Mouse (Mus musculus): ENCODE measurements around the gene Dact2.

Dact2 gene

DNA sequence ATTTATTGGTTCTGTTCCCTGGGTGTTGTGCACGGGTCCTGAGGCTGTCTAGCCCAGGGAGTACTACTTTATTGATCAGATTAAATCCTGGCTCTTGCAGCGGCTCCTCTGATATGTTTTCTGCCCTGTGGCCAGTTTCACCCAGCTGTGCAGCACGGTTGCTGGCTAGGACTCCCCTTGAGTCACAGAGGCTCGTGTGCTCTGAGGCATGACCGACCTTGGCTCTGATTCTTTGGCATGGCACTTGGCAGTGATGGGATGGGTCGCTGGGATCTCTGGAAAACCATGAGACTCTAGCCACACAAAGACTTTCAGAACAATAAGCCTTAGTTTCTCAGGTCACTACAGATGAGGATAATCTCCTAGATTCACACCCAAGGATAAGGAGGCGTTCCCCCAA, 8.7 kb upstream of the Dact2 start:
- DNase-seq (ENCODE audit: low read depth, low spot score), result no peak

DNA sequence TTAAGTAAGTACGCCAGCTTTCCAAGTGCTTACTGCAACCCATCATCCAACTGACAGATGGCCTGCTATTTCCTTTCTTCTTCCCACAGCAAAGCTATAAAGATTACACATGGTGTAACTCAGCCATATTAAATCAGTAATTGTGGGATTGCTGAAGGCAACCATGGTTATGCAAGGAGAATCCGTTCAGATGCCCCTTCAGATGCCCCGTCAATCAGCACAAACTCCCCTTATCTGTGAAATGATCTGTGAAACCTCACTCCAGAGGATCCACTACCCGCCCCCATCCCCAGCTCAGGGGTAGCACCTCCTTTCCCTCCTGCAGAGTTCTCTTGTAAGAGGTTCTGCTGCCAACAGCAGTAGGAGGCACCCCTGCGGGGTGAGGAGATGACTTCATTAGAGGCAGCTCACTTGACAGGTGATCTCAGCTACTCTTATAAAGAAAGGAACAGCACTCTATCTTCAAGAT, 3.0 kb upstream of the Dact2 start:
- no peak for DNase-seq (ENCODE audit: low read depth, low spot score)

DNA sequence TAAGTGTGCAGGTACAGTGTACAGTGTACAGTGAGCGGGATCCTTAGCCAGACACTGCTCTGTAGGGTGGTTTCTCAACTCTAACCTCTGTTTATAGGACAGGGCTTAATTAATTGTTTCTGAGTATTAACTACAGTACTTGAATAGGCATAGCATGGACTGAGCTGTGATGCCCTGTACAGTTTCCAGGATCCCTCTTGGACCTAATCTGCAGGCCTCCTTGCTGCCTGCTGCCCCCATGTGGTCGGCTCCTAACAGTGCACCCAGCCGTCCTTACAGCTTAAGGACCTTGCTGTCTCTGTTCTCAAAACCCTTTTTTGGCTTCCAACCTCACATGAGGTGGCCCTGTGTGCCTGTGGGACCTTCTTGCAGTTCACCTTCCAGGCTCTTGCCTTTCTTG, 2.0 kb upstream of the Dact2 start:
- peak; percentile 49 for DNase-seq (ENCODE audit: low read depth, low spot score)

DNA sequence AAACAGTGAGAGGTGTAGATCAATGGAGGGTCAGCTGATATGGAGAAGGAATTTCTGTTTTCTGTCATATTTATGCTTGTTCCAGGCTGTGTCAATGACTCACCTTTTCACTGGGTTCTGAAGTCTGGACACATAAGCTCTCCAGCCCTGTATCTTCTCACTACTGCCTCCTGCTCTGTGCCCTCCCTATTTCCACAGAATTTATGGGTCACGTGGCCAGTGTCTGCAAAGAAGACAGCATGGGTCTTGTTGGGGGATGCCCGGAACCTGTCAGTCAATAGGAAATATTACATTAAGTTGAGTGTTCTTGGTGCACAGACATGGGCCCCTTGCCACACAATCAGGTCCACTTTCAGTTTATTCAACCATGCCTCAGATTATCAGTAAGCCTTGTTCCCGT, 1.1 kb upstream of the Dact2 start:
- no peak for DNase-seq (ENCODE audit: low read depth, low spot score)

DNA sequence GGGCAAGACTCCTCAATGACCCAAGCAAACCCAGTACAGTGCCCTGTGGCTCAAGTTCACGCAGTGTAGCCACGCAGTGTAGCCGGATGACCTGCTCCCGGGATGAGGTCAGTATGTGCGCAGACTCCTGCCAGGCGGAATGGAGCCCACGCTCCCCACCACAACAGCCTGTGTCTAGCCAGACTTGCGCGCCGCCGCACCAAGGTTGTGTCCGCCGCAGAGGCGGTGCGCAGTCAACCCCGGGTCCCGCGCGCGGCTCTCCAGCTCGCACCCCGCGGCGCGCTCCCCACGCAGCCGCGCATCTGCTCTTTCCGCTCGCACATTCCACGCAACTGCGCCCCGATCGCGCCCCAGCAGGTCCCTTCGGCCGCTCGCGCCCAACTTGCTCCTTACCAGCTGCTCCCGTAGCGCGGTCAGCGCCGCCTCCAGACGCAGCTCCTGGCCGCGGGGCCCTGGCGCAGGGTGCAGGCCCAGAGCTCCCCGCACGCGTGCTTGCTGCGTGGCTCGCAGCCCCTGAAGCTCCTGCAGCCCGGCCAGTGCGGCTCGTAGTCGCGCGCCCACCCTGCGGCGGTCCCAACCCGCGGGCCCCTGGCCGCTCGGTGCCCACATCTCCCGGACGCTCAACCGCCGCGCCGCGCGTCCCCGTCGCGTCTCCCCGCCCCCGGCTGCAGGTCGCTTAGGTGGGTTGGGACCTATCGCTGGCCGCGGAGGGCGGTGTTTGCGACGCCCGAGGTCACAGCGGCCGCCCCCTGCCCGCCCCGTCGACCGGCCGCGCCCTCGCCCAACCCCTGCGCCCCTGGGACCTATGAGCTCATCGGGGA, 773 bp downstream of the Dact2 start:
- peak; percentile 42 for DNase-seq (ENCODE audit: low read depth, low spot score)

DNA sequence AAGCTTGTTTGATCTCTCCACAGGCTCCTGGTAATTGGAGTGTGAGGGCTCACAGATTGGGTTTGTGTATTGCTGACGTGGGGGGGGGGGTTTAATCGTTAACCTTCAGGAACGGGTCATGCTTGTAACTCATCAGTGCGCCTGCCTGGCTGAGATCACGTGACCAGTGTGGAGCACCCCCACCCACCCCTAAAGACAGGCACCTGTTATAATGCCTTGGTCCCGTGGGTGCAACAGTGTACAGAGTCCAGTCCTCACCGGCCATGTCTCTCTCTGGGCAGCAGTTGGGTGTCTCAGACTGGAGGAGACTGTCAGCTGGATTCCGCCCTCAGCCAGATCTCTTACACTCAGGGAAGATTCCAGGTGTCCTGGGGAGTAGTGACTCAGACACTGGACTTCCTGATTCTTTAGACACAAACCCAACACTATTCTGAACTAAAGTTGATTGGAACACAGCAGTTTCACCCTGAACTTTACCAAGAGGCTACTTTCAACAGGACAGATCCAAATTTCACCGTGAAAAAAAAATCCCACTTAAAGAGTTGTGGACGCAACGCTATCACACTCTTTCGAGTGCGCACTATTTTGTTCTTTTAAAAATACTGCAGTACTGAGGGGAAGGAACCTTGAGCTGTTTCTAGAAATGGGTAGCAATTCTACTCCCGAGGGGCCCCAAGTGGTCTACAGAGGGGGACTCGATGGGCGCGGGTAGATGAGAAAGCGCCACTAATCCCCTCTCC, 1.6 kb downstream of the Dact2 start:
- DNase-seq (ENCODE audit: low read depth, low spot score), result no peak

DNA sequence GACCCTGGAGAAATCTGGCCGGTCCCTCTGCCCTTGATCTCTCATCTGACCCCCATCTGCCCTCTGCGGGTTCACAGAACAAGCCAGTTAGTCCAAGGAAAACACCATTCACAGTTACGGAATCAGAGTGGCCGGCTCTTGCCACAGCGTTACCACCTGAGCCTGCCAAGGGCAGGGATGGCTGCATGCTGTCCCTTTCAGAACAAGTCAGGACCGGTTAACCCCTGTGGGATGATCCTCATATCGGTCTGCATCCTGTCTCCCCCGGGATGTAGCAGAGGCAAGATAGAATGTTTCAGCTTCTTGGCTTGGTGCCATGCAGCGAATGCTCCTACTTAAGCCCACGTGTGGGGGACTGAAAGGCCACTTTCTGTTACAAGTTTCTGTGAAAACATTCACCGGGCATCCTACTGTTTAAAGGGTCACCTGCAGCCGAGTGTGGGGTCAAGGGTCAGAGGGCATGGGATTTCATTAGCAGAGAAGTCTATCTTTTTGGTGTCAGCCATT, 2.8 kb downstream of the Dact2 start:
- DNase-seq (ENCODE audit: low read depth, low spot score), result no peak

DNA sequence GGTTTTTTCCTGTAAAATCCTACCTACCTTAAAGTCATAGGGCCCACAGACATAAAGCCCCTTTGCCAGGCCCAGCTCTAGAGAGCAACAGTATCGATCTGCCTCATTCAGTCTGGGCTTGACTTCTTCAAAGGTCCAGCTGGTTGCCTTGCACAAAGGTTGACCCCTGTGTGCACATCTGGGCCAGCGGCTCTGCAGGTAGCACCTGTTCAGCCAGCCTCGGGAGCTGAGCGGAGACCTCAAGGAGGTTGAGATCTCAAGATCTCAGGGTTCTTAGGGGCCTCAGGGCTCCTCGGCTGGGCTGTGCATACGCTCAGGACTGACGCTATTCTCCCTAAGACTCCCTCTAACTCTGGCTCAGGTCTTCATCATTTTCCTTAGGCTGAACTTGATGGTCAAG, 3.9 kb downstream of the Dact2 start:
- no peak for DNase-seq (ENCODE audit: low read depth, low spot score)

DNA sequence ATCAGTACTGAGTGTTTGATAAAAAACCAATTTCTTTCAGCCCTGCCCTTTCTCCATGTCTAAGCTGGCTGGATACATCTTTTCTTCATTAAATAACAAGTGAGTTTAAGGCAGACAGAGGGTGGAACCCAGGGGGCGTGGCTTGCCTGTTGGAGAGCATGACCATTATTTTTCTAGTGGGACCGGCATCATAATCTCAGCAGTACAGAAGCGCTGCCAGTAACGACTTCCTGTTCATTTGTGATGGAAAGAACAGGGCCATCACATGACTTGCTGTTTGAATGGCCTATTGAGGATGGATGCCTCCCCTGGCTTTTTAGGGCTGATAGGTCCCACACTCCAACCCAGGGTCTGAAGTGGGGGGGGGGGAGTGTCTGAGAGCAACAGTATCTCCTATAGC, 4.5 kb downstream of the Dact2 start:
- no peak for DNase-seq (ENCODE audit: low read depth, low spot score)

DNA sequence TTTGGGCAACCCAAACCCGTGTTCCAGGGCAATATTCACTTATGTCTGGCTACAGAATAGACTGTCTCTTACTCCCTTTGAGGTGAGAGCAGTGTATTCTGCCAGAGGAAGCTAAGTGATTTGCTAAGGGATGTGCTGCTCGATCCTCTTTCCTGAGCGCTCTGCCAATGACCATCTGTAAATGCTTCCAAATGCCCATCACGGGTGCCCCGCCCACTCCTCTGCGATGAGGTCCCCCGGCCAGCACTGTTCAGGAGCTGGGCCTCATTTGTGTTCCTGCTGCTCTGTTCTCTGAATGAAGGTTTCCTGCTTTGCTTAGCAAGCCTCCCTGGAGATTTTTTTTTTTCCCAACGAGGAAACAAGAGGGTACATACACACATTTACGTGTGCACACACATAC, 11.2 kb downstream of the Dact2 start:
- DNase-seq (ENCODE audit: low read depth, low spot score), result no peak

DNA sequence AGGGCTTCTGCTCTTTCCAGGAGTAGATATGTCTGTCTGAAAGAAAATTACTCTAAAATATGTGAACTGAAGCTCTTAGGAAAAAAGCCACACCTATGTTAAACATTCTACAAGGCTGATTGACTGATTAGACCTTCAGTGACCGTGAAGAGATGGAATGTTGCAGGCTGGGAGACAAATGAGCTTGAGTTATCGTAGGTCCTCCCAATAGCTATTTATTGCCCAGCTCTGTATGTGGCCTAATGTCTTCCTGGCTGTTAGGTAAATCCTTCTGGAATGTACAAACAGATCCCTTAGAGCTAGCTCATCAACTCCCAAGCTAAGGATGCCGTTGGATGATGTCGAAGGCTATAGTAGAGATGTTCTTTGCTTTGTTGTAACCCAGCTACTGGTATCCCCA, 11.7 kb downstream of the Dact2 start:
- DNase-seq (ENCODE audit: low read depth, low spot score), result no peak

DNA sequence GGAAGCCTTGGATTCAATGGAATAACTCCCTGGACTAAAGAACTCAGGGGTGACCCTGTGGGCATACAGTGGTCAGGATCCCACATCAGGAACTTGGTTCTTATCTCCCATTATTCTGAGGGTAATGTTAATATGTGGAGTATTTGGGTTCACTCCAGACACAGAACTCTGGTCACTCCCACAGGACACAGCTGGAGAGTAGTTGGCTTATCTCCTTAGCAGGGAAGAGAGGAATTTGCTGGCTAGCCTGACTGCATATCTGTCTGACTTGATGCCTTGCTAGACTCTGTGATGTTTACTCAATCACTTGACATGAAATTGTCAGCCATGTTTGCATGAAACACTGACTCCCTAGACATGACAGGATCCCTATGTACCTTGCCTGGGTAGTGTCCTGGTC, 15.6 kb downstream of the Dact2 start:
- no peak for DNase-seq (ENCODE audit: low read depth, low spot score)

DNA sequence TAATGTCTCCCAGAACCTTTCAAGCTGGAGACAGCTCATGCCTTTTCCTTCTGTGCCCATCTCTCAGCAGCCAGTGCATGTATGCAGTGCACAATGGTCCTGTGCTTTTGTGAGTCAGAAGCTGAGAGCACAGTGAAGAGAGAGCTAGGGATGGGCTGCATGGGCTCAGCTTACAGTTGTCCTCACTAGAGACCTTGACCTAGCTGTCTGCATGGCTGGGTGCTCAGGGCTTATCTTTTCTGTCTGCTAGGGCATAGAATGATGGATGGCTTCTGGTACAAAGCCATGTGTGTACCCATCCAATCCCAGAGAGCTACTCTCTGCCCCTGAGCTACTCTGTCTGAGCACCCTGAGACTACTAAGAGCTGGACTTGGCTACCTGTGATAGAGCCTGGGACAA, 17.0 kb downstream of the Dact2 start:
- DNase-seq (ENCODE audit: low read depth, low spot score), result no peak

DNA sequence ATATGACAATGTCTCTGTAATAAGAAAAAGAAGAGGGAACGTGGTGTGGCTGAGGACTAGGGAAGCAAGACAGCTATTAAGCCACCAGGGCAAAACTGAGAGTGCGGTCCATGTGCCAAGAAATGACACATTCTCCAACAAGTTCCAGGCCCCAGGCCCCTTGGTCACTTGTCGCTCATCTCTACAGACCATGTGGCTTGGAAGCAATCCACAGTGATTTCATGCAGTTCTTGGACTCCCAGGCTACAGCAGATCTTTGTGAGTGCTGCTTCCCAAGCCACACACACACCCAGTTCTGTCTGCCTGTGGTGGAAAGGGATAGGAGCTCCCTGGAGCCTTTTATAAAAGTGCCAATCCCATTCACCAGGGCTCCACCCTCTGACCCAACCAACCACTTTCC, 17.9 kb downstream of the Dact2 start:
- no peak for DNase-seq (ENCODE audit: low read depth, low spot score)

DNA sequence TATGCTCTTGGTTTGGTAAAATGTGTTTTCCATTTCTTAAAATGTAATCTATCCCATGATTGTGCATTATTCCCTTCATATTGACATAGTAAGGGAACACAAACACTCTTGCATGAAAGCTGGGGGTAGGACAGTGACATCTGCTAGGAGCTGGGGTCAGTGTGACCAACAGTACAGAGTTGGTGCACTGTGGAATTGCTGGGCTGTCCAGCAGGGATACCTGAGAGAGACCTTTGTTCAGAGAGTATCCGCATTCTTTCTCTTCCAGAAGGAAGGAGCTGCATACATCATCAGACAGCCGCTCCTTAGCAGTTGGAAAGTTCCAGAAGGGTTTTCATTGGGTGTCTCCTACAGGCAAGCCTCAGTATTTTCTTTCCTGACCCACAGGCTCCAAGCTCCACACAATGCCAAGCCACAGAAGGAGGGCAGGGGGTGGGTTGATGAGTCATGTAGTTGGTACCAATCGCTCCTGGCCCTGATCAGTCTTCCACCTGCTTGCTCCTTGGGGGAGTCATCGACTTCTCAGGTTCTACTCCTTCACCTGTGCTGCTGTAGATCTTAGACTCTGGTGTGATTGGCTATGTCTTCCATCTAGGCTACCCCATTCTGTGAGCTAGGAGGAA, 19.8 kb downstream of the Dact2 start:
- no peak for DNase-seq (ENCODE audit: low read depth, low spot score)

DNA sequence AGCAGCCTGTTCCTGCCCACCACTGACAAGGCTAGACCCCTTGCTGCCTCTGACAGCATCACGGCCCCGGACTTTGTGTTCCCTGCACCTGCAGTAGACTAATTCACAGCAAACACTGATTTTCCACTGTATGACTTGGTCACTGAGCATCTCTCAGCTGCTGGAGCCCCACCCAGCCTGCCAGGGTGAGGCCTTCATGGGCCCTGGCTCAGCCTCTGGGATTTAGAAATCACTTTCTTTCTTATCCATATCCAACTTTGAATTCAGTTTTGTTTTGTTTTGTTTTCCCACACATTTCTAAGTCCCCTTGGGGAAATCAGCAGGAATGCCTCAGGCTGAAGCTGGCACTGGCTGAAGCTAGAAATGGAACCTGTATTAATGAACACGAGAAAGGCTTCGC, 20.4 kb downstream of the Dact2 start:
- DNase-seq (ENCODE audit: low read depth, low spot score), result no peak

DNA sequence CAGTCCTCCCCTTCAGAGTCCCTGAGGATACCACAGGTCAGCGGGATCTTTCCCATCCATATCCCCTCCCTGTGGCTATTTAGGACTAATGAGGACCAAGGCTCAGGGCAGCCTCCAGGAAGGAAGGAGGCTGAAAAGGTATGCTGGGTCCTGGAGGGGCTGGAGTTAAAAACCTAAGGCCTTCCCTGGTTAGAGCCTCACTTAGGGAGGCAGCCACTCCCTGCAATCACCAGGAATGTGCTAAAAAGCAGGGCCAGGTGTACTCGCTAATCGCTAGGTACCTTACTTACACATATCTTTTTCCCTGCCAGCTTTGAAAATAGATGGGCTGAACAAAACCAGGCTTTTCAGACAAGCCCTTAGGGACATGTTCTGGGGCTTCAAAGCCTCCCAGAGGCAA, 21.2 kb downstream of the Dact2 start:
- no peak for DNase-seq (ENCODE audit: low read depth, low spot score)

DNA sequence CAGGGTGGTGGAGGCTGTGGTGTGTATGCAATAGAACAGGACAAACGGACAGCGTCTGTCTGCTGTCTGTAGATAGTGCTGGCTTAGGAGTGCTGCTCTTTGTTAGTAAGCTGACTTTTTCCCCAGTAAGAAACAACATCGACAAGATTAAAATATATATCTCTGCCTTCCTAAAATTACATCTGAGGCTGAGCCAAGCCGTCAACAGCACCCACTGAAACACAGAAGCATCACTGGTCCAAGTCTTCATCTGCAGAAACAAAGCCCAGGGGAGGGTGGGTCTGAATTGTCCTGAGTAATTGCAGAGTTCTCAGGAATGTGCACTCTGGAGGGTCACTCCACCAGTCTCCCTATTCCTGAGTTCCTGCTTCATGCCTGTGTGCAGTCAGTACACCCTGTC, 25.2 kb downstream of the Dact2 start:
- DNase-seq (ENCODE audit: low read depth, low spot score), result no peak

DNA sequence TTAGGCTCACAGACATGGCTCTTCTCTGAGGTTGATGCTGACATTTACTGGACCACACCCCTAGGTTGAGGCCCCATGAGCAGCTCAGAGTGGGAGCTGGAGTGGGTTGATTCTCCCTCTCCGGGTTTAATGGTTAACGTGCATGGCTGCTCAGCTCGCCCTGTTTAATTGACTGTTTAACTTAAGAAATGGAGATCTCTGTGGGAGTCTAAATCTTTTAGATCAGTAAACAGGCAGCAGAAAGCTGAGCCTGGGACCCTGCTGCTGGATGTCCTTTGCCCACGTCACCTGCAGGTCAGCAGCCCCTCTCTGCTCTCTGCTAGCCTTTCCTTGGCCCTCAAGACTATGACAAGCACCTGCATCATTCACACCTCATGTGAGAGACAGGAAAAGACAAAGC, 25.6 kb downstream of the Dact2 start:
- DNase-seq (ENCODE audit: low read depth, low spot score), result no peak

DNA sequence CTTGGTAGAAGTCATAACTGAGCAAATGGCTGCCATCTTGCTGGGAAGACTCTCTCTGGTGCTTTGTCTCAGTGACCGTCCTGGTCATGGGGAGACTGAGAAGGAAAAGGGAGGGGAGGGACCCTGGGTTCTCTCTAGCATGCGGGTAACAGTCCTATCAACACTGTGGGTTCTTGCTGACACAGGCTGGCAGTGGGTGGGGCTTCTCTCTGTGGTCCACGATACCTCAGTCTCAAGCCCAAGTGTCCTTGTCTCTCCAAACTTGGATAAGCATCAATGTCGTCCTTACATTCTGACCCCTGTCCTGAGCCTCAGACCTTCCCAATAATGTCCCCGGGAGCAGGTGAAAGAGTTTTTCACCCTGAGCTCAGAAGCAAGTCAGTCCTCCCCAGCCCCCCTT, 26.1 kb downstream of the Dact2 start:
- DNase-seq (ENCODE audit: low read depth, low spot score), result no peak

DNA sequence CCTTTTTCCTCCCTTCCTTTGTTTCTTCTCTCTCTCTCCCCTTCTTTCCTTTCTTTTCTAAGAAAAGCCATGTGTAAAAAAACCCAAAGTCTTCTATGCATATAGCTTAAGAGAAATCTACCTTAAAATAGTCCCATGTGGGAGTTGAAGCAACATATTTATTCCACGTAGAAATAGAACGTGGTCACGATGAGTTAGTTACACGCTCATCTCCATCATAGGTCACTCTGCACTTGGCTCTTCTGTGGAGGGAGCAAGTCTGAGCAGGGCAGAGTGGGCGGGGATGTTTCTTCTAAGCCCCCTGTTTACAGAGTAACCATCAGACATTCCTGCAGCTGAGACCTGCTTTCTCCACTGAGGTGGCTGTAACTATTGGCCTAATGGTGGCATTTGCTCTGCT, 27.1 kb downstream of the Dact2 start:
- DNase-seq (ENCODE audit: low read depth, low spot score), result no peak

DNA sequence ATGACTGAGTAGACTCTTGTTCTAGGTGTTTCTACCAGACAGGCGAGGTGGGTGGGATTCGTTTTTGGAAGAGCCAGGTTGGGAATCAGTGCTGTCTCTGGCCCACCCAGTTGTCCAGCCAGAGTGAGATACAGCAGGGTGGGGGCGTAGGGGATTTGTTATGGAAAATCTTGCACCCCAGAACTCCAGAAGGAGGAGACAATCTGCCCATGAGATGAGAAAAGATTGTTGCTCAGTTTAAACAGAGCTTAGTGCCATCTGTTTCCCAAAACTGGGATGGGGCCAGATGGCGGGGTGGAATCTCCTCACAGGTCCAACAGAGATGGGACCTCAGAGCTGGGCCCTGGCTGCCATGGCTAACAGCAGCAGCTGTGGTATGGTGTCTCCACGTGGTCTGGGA, 28.4 kb downstream of the Dact2 start:
- DNase-seq (ENCODE audit: low read depth, low spot score), result no peak

DNA sequence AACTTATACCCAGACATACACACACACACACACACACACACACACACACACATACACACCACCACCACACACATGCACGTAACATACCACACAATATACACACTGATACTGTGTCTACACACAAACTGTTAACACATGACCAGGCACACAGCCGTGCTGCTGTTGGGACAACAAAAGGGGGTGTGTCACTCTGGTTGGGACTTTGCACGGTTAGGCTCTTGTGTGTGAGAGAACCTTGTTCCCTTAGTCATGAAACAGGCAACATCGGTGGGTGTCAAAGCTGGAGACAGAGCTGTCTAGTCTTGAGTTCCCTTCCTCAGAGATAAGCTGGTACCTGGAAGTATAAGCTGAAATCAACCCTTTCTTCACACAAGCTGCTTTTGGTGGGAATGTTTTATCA, 29.1 kb downstream of the Dact2 start:
- no peak for DNase-seq (ENCODE audit: low read depth, low spot score)
